Mouse (Mus musculus) urinary bladder, postnatal 4 days (tissue): Measurements from ENCODE around the gene Itpkb.

ENCODE experiments used
- DNase-seq, 2 experiments: peaks; one replicate each; pipeline ENCODE4 v3.0.0; 2021 to 2022; ENCODE audit warnings: low spot score in 2 of 2

Itpkb gene

GRCm38 (mm10) chr1:180313517-180314440, 16.5 kb upstream of the Itpkb start:
- no peak for DNase-seq

- DNase-seq = no peak
Observed at GRCm38 (mm10) chr1:180314641-180315040, 15.6 kb upstream of the Itpkb start.

GRCm38 (mm10) chr1:180315127-180315526, 15.2 kb upstream of the Itpkb start:
- no peak for DNase-seq

GRCm38 (mm10) chr1:180317450-180317849, 12.8 kb upstream of the Itpkb start:
- no peak for DNase-seq

- DNase-seq = no peak
Observed at GRCm38 (mm10) chr1:180318407-180318806, 11.9 kb upstream of the Itpkb start.

- DNase-seq = no peak
Observed at GRCm38 (mm10) chr1:180319895-180320294, 10.4 kb upstream of the Itpkb start.

GRCm38 (mm10) chr1:180322896-180323295, 7.4 kb upstream of the Itpkb start:
- no peak for DNase-seq

GRCm38 (mm10) chr1:180323491-180323890, 6.8 kb upstream of the Itpkb start:
- DNase-seq = no peak

- DNase-seq = no peak
Observed at GRCm38 (mm10) chr1:180324271-180324670, 6.0 kb upstream of the Itpkb start.

GRCm38 (mm10) chr1:180328794-180329665, 1.3 kb upstream of the Itpkb start:
- no peak for DNase-seq

- DNase-seq = no peak
Observed at GRCm38 (mm10) chr1:180329706-180330105, 579 bp upstream of the Itpkb start.

- DNase-seq = peak in 1 of 2 experiments; percentile 38
Observed at GRCm38 (mm10) chr1:180330707-180331545, 641 bp downstream of the Itpkb start.

- no peak for DNase-seq
Observed at GRCm38 (mm10) chr1:180331546-180332075, 1.3 kb downstream of the Itpkb start.

GRCm38 (mm10) chr1:180332076-180332927, 2.0 kb downstream of the Itpkb start:
- no peak for DNase-seq

GRCm38 (mm10) chr1:180332928-180333440, 2.7 kb downstream of the Itpkb start:
- DNase-seq = no peak

- no peak for DNase-seq
Observed at GRCm38 (mm10) chr1:180333588-180333987, 3.3 kb downstream of the Itpkb start.

GRCm38 (mm10) chr1:180334541-180334940, 4.3 kb downstream of the Itpkb start:
- DNase-seq = no peak

GRCm38 (mm10) chr1:180335513-180336375, 5.5 kb downstream of the Itpkb start:
- DNase-seq = no peak

GRCm38 (mm10) chr1:180338358-180338757, 8.1 kb downstream of the Itpkb start:
- DNase-seq = no peak
